Mouse (Mus musculus) ES-Bruce4 (cell line): Measurements from ENCODE around the gene Cpeb1. TPM values are rescaled to one million over a fixed set of nuclear protein-coding genes. Genes with fewer than 3 reads are reported as not detected.
A peak's percentile ranks its signal among the peaks of the same experiment; 100 is the strongest.

Source experiments
- H3K27ac ChIP-seq: 2 replicates; pipeline ENCODE4 v1.5.1; 2012; ENCODE audit warnings: low read length, inconsistent platforms; ENCODE audit not compliant: insufficient read depth
- H3K27me3 ChIP-seq: 2 replicates; pipeline ENCODE4 v1.6.1; 2012; ENCODE audit warnings: mild to moderate bottlenecking, low read length, inconsistent platforms; ENCODE audit not compliant: control insufficient read depth, poor library complexity, insufficient read depth, severe bottlenecking
- H3K36me3 ChIP-seq: 2 replicates; pipeline ENCODE4 v1.6.1; 2012; ENCODE audit warnings: inconsistent platforms, mild to moderate bottlenecking, low read length, moderate library complexity; ENCODE audit not compliant: control insufficient read depth, poor library complexity, insufficient read depth, severe bottlenecking
- H3K4me1 ChIP-seq: one replicate; pipeline ENCODE4 v1.8.1; 2011; ENCODE audit warnings: low read length; ENCODE audit not compliant: control insufficient read depth, insufficient read depth
- H3K4me3 ChIP-seq: 2 replicates; pipeline ENCODE4 v1.5.1; 2011; ENCODE audit warnings: low read depth, mild to moderate bottlenecking, low read length
- H3K9ac ChIP-seq: 2 replicates; pipeline ENCODE4 v1.6.1; 2012; ENCODE audit warnings: low read depth, mild to moderate bottlenecking, inconsistent platforms; ENCODE audit not compliant: poor library complexity, severe bottlenecking
- H3K9me3 ChIP-seq: replicated peaks from 2 replicates; pipeline ENCODE4 v1.6.1; 2012; ENCODE audit warnings: mild to moderate bottlenecking, low read length, inconsistent platforms; ENCODE audit not compliant: control insufficient read depth, poor library complexity, insufficient read depth, severe bottlenecking
- CTCF ChIP-seq: IDR thresholded peaks from one replicate; pipeline ENCODE4 v1.8.1; 2011; ENCODE audit warnings: low read depth, low read length
- EP300 ChIP-seq: IDR thresholded peaks from 2 replicates; pipeline ENCODE4 v1.6.1; 2011; ENCODE audit warnings: low read depth, low read length; ENCODE audit not compliant: insufficient read depth
- POLR2A ChIP-seq: IDR thresholded peaks from one replicate; pipeline ENCODE4 v1.8.1; 2011; ENCODE audit warnings: low read length; ENCODE audit not compliant: insufficient read depth
- polyA plus RNA-seq: library from polyadenylated mRNA; stranded (reverse); fragments of >200 nt; gene quantifications from 2 replicates; pipeline ENCODE4 v1.2.4, GENCODE M21; 2011; ENCODE audit warnings: low read depth; ENCODE audit not compliant: missing spikeins, insufficient read depth, insufficient read length

Cpeb1 gene
- polyA plus RNA-seq, 1 experiment, result 14.8 TPM

DNA sequence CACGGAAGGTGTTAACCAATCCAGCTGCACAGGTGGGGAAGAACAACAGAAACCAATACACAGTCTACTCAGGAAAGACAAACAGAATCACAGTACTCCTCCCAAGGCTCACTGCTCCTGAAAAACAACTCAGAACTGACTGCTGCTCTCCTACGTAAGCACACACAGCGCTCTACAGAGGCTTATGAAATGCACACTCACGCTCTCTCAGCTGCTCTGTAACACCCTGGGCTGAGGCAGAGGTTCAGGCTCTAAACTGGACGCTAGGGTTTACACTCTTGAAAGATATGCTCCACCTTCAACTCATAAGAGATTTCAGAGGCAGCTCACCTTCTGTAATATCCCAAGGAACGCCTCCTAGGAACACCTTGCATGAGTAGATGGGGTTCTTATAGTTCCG is 98.3 kb downstream of the Cpeb1 start:
- H3K27ac ChIP-seq, result no peak overlapping the region
- H3K4me1 ChIP-seq, result no peaks in the 10 kb centered on the region
- H3K9ac ChIP-seq, result no peak overlapping the region
- no peak for TF ChIP-seq POLR2A
- no peak for TF ChIP-seq EP300
- no peak for TF ChIP-seq CTCF
- H3K4me3 ChIP-seq, result no peak overlapping the region
- H3K36me3 ChIP-seq, result no peaks in the 10 kb centered on the region
- no peaks in the 10 kb centered on the region for H3K27me3 ChIP-seq
- H3K9me3 ChIP-seq, result no peaks in the 10 kb centered on the region

DNA sequence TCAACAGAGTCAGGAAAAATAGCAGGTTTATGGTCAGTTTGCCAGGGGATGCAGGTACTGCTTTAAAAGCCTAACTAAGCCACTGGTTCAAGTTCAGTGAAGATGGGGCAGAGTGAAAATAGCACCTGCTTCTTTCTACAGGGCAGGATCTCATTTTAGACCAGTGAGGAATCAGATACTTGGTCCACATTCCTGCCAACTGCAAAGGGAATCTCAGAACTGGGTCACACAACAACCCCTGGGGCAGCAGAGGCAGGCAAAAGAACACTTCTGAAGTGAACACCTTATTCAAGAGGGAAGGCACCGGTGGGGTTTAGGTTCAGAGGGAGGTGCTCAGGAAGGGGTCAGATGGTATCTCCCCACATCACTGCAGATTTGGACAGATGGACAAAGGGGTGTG is 98.9 kb downstream of the Cpeb1 start:
- no peaks in the 10 kb centered on the region for H3K4me1 ChIP-seq
- TF ChIP-seq EP300 (no peak), CTCF (no peak), POLR2A (no peak)
- H3K36me3 ChIP-seq, result no peaks in the 10 kb centered on the region
- no peaks in the 10 kb centered on the region for H3K9me3 ChIP-seq
- no peaks in the 10 kb centered on the region for H3K27me3 ChIP-seq
- no peak overlapping the region for H3K27ac ChIP-seq
- no peak overlapping the region for H3K4me3 ChIP-seq
- H3K9ac ChIP-seq, result no peak overlapping the region

DNA sequence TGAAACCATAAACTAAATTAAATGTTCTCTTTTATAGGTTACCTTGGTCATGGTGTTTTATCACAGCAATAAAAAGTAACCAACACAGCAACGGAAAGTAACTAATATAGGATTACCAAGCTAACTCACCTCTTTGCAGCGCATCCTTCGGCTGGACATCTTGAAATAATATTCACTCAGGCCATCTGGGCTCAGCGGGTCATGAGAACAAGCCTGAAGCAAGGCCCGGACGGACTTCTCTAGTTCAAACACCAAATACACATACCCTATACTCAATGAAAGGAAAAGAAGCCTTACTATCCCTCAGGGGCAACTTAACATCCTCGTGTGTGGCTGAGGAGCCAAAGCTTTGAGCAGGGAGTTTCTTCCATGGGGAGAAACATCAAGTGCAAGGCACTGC is 99.5 kb downstream of the Cpeb1 start:
- no peak overlapping the region for H3K9ac ChIP-seq

DNA sequence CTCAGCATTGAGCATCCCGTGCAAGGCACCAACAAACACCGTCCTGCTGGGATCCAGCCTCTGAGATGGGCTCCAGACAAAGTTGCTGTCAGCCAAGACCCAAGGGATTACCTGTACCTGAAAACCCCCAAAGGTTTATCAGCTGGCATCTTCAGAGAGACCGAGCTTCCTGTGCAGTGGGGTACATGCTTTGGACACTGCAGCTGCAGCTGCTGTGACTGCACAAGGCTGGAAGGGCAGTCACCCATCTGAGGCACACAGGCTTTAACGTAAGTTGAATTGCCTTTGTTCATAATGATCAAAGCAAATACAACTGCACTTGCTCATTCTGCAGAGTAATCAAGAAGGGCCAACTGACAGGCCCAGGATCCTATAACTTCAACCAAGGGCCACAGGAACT is 103.4 kb downstream of the Cpeb1 start:
- no peaks in the 10 kb centered on the region for H3K4me1 ChIP-seq
- no peak overlapping the region for H3K9ac ChIP-seq
- no peak overlapping the region for H3K4me3 ChIP-seq
- TF ChIP-seq CTCF (no peak), EP300 (no peak), POLR2A (no peak)
- no peaks in the 10 kb centered on the region for H3K36me3 ChIP-seq
- H3K27ac ChIP-seq, result no peak overlapping the region
- H3K27me3 ChIP-seq, result no peaks in the 10 kb centered on the region
- no peaks in the 10 kb centered on the region for H3K9me3 ChIP-seq

More for the DNA sequence above, 99.5 kb downstream of the Cpeb1 start:
- Histone ChIP-seq H3K27ac (no peak overlapping the region), H3K36me3 (no peaks in the 10 kb centered on the region), H3K27me3 (no peaks in the 10 kb centered on the region), H3K4me3 (no peak overlapping the region), H3K4me1 (no peaks in the 10 kb centered on the region), H3K9me3 (no peaks in the 10 kb centered on the region)
- TF ChIP-seq POLR2A, result no peak
- TF ChIP-seq CTCF, result no peak
- no peak for TF ChIP-seq EP300

DNA sequence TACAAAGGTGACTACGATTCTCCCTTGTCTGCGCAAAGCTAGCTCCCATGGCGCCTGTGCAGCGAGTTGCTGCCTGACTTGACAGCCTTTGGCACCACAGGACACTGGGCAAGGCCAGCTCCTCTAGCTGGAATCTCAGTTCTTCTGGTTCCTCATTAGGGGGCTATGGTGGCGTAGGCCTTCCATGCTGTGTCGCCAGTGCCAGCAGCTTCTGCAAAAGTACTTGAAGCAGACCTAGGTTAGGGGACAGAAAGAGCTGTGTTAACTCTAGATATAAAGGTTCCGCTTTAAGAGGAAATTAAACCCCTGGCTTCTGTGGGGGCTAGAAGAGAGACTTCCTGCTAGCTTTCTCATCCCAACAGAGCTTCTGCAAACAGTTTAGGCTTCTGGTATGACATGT is 107.1 kb downstream of the Cpeb1 start:
- no peak overlapping the region for H3K27ac ChIP-seq
- no peaks in the 10 kb centered on the region for H3K27me3 ChIP-seq
- TF ChIP-seq EP300 (no peak), POLR2A (no peak), CTCF (no peak)
- H3K9me3 ChIP-seq, result no peaks in the 10 kb centered on the region
- peaks cover 14% of the 10 kb centered on the region for H3K36me3 ChIP-seq
- no peak overlapping the region for H3K9ac ChIP-seq
- H3K4me3 ChIP-seq, result no peak overlapping the region
- H3K4me1 ChIP-seq, result no peaks in the 10 kb centered on the region

DNA sequence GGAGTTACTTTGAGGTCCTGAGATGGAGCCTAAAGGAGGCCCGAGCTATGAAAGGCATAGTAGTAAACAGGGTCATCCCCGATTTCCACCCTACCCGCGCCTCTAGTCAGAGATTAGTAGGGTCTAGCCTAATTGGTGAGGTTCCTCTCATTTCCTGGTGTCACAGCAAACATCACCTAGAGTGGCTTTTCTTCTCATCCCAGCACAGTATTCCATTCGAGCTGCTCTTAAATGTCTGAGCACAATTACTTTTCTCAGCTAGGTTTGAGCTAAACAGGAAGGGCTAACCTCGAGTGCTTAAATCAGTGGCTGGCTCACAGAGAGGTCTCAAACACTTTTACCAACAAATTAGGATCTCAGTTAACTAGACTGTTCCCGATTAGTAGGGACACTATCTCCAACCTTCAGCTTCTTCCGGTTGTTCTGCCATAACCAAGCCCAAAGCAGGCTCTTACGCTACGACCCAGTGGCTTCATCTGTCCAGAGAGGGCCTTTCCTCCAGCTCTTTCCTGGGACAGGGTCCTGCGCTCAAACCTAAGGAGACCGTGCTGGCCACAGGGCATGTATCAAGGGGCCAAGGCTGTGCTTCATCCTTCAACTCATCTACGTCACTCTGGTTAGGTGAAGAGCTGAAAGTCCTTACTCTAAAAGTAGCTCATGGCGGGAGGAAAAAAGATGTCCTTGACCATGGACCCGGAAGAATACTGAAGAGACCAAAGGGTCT is 109.7 kb downstream of the Cpeb1 start:
- TF ChIP-seq POLR2A (no peak), CTCF (no peak), EP300 (no peak)
- H3K4me3 ChIP-seq, result peak overlapping the region; percentile 69
- no peaks in the 10 kb centered on the region for H3K9me3 ChIP-seq
- H3K27me3 ChIP-seq, result no peaks in the 10 kb centered on the region
- 0 out of 2 replicates have a peak overlapping the region, but pooled peaks have one; percentile 22 for H3K27ac ChIP-seq
- H3K4me1 ChIP-seq, result no peaks in the 10 kb centered on the region
- peaks cover 38% of the 10 kb centered on the region for H3K36me3 ChIP-seq
- peak overlapping the region; percentile 86 for H3K9ac ChIP-seq
